Mouse (Mus musculus) ES-E14 (cell line): ENCODE results near the gene Osbpl8. TPM values are rescaled to one million over a fixed set of nuclear protein-coding genes. Genes with fewer than 3 reads are reported as not detected.

ENCODE experiments used
- DNase-seq: peaks from one replicate; pipeline ENCODE4 v3.0.0-alpha.2; 2013; ENCODE audit warnings: low read depth, low spot score
- H3K27ac ChIP-seq: 2 replicates; pipeline ENCODE4 v1.5.1; 2012; ENCODE audit warnings: low read depth, mild to moderate bottlenecking, low read length, moderate library complexity, mixed read lengths; ENCODE audit not compliant: poor library complexity, insufficient read depth, severe bottlenecking
- H3K36me3 ChIP-seq: 2 replicates; pipeline ENCODE4 v1.6.1; 2012; ENCODE audit warnings: mild to moderate bottlenecking, low read length, moderate library complexity, mixed read lengths; ENCODE audit not compliant: control insufficient read depth, poor library complexity, insufficient read depth, severe bottlenecking
- H3K4me1 ChIP-seq, 2 experiments: fragments of 150-350 bp in 1 of 2; sonication (generic) in 1 of 2; 2 replicates each; pipeline ENCODE4 v1.6.1; 2012; ENCODE audit warnings: low read length in 2 of 2, mild to moderate bottlenecking in 1 of 2, mixed read lengths in 1 of 2; ENCODE audit not compliant: control insufficient read depth in 2 of 2, insufficient read depth in 2 of 2, poor library complexity in 1 of 2
- H3K4me3 ChIP-seq, 2 experiments: fragments of 150-350 bp in 1 of 2; sonication (generic) in 1 of 2; 2 replicates each; pipeline ENCODE4 v1.5.1; 2012; ENCODE audit warnings: low read length in 2 of 2, low read depth in 1 of 2, mild to moderate bottlenecking in 1 of 2, mixed read lengths in 1 of 2; ENCODE audit not compliant: insufficient read depth in 1 of 2, poor library complexity in 1 of 2, severe bottlenecking in 1 of 2
- H3K9ac ChIP-seq: 2 replicates; pipeline ENCODE4 v1.6.1; 2012; ENCODE audit warnings: low read depth, mild to moderate bottlenecking, low read length, mixed read lengths; ENCODE audit not compliant: poor library complexity, insufficient read depth, severe bottlenecking
- H3K9me3 ChIP-seq: fragments of 150-350 bp; sonication (generic); 2 replicates; pipeline ENCODE4 v1.6.1; 2012; ENCODE audit warnings: low read depth, mild to moderate bottlenecking, low read length; ENCODE audit not compliant: control insufficient read depth, insufficient read depth
- CHD2 ChIP-seq: IDR thresholded peaks from 2 replicates; pipeline ENCODE4 v1.6.1; 2014; ENCODE audit warnings: mild to moderate bottlenecking, low read depth, low read length, inconsistent platforms
- HCFC1 ChIP-seq: IDR thresholded peaks from 2 replicates; pipeline ENCODE4 v1.6.1; 2012; ENCODE audit warnings: low read length, inconsistent platforms, borderline replicate concordance; ENCODE audit not compliant: insufficient read depth
- MAFK ChIP-seq: IDR thresholded peaks from 2 replicates; pipeline ENCODE4 v1.6.1; 2014; ENCODE audit warnings: mild to moderate bottlenecking, low read depth, low read length, inconsistent platforms; ENCODE audit not compliant: insufficient read depth
- ZC3H11A ChIP-seq: IDR thresholded peaks from 2 replicates; pipeline ENCODE4 v1.6.1; 2012; ENCODE audit warnings: low read depth, mild to moderate bottlenecking, inconsistent platforms, low read length, borderline replicate concordance
- ZNF384 ChIP-seq: IDR thresholded peaks from 2 replicates; pipeline ENCODE4 v1.6.1; 2012; ENCODE audit warnings: low read depth, low read length, inconsistent platforms
- in situ Hi-C, 2 experiments: fragments of 600-800 bp; cut with MboI; formaldehyde crosslinking; loops; one replicate each; pipeline ENCODE4 v1.15.1; 2025; ENCODE audit warnings: low sequenced_read_pairs in 2 of 2, inconsistent platforms in 1 of 2; ENCODE audit not compliant: unreplicated experiment in 2 of 2
- total RNA-seq: library from RNA; depleted of rRNA; stranded (reverse); fragments of 300-350 nt; gene quantifications from 2 replicates; pipeline ENCODE4 v1.2.3, GENCODE M21; 2012

Gene Osbpl8
- total RNA-seq, 1 experiment, result 20.7 TPM

DNA sequence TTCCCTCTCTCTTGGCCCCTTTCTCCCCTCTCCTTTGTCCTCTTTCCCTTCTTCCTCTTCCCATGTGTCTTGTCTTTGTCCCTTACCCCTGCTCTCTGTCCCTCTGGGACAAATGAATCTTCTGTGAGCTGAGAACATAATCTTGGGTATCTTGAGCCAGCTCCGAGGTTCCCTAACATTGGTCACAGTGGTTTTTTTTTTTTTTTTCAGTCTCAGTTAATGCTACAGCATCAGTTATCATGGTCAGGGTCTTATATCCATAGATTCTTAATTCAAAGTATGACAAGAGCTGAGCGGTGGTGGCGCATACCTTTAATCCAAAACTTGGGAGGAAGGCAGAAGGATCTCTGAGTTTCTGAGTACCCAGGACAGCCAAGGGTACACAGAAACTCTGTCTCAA lies 4.0 kb upstream of the Osbpl8 start:
- Histone ChIP-seq H3K4me3 (no peak overlapping the region), H3K9ac (no peak overlapping the region), H3K4me1 (no peaks in the 10 kb centered on the region; a peak in 2 of 4 replicates), H3K36me3 (no peaks in the 10 kb centered on the region), H3K27ac (no peak overlapping the region), H3K9me3 (no peaks in the 10 kb centered on the region)
- in situ Hi-C loops, result no loop called here
- DNase-seq, result no peak
- TF ChIP-seq MAFK, result no peak
- no peak for TF ChIP-seq ZNF384
- no peak for TF ChIP-seq CHD2

DNA sequence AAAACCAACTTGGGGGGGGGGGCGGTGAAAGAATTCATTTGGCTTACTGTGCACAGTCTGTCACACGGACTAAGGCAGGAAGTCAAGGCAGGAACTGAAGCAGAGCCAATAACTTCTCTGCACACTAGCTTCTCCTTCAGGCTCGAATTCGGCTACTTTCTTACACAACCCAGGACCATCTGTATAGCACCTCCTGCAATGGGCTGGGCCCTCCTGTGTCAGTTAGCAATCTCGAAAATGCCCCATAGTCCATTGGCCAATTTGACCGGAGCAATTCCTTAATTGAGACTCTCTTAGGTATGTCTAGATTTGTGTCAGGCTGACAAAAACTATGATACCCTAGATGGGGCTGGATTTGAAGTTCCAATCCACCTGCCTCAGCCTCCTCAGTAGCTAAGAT lies 3.2 kb upstream of the Osbpl8 start:
- Histone ChIP-seq H3K4me1 (peaks cover 0 to 4% of the 10 kb centered on the region in 2 experiments; a peak in 2 of 4 replicates), H3K9me3 (no peaks in the 10 kb centered on the region), H3K27ac (no peak overlapping the region), H3K36me3 (no peaks in the 10 kb centered on the region), H3K4me3 (no peak overlapping the region), H3K9ac (no peak overlapping the region)
- in situ Hi-C loops, result no loop called here
- no peak for TF ChIP-seq MAFK
- no peak for TF ChIP-seq CHD2
- no peak for TF ChIP-seq ZNF384
- no peak for TF ChIP-seq HCFC1
- TF ChIP-seq ZC3H11A, result no peak
- no peak for DNase-seq

DNA sequence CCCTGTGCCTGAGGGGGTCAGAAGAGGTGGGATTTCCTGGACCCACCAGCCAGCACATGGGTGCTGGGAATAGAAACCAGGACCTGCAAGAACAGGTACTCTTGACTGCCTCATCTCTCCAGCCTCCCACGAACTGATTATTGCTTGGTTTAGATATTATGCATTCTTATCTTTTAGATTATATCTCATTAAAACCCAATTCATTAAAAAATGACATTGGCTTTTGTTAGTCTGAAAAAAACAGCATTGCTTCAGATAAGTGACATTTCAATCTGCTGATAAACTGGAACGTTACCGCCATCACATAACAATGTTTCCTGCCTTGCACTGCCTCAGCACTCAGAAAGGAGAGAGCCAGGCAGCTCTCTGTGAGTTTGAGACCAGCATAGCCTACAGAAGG lies 1.5 kb upstream of the Osbpl8 start:
- Histone ChIP-seq H3K27ac (no peak overlapping the region), H3K36me3 (no peaks in the 10 kb centered on the region), H3K4me1 (peaks cover 0 to 4% of the 10 kb centered on the region in 2 experiments; a peak in 2 of 4 replicates), H3K9ac (no peak overlapping the region), H3K4me3 (no peak overlapping the region), H3K9me3 (no peaks in the 10 kb centered on the region)
- TF ChIP-seq HCFC1 (no peak), ZC3H11A (no peak), MAFK (no peak), CHD2 (no peak), ZNF384 (no peak)
- in situ Hi-C loops, result no loop called here
- DNase-seq, result no peak

GRCm38 (mm10) chr10:111163601-111164240 lies 831 bp upstream of the Osbpl8 start:
- TF ChIP-seq CHD2 (no peak), HCFC1 (no peak), MAFK (no peak), ZC3H11A (no peak), ZNF384 (no peak)
- peaks cover 0 to 4% of the 10 kb centered on the region in 2 experiments; a peak in 2 of 4 replicates for H3K4me1 ChIP-seq
- no peak for DNase-seq
- no peaks in the 10 kb centered on the region for H3K36me3 ChIP-seq
- no peaks in the 10 kb centered on the region for H3K9me3 ChIP-seq
- H3K27ac ChIP-seq, result no peak overlapping the region
- no peak overlapping the region for H3K9ac ChIP-seq
- in situ Hi-C loops, result no loop called here
- peak overlapping the region in 1 of 2 experiments; percentile 97; a peak in 2 of 4 replicates for H3K4me3 ChIP-seq
